Mouse (Mus musculus): Measurements from ENCODE around the gene Timp2.

DNA sequence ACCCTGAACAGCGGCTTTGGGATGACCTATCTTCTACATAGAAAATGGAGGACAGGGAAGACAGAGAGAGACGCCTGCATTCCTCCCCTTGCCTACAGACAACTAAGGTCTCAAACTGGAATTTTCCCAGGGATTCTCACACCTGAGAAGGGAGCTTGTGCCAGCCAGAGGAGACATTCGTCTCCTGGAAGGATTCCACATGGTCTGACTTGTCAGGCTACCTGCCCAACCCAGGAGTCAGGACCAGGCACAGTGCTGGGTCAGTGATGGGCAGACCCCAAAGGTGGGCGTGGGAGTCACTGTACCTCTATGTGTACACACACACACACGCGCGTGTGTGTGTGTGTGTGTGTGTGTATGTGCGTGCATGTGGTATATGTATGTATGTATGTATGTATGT is 49.8 kb upstream of the Timp2 start:
- TF ChIP-seq GATA1 (IDR thresholded peaks at IDR 0.05; ENCODE audit: borderline replicate concordance, low read length): no peak
- no peak for TF ChIP-seq FLI1 (IDR thresholded peaks at IDR 0.05; ENCODE audit: low read length)
